Mouse (Mus musculus) liver, embryonic 14.5 days (tissue): ENCODE results near the gene Zfp827. TPM values are rescaled to one million over a fixed set of nuclear protein-coding genes. Genes with fewer than 3 reads are reported as not detected.

ENCODE experiments used
- ATAC-seq: fragments of 200-750 bp; cut with Nextera tagmentation; 2 replicates; pipeline ENCODE4 v1.8.0; 2017; ENCODE audit warnings: moderate number of reproducible peaks, mild to moderate bottlenecking, moderate library complexity; ENCODE audit not compliant: insufficient read depth
- DNase-seq, 3 experiments: peaks; one replicate each; pipeline ENCODE4 v3.0.0-alpha.2; 2012 to 2013; ENCODE audit warnings: low read depth in 3 of 3, low spot score in 3 of 3
- H3K27ac ChIP-seq: fragments of 300-500 bp; sonication (generic); 2 replicates; pipeline ENCODE4 v1.5.1; 2014; ENCODE audit warnings: moderate library complexity, mild to moderate bottlenecking, control low read depth, inconsistent platforms
- H3K27me3 ChIP-seq: fragments of 300-500 bp; sonication (generic); 2 replicates; pipeline ENCODE4 v1.6.1; 2014; ENCODE audit warnings: mild to moderate bottlenecking, low read length, moderate library complexity; ENCODE audit not compliant: control insufficient read depth, insufficient read depth
- H3K36me3 ChIP-seq: fragments of 300-500 bp; sonication (generic); replicated peaks from 2 replicates; pipeline ENCODE4 v1.6.1; 2014; ENCODE audit warnings: low read depth; ENCODE audit not compliant: control insufficient read depth, insufficient read depth
- H3K4me1 ChIP-seq, 2 experiments: fragments of 200-500 bp in 1 of 2; fragments of 300-500 bp in 1 of 2; sonication (generic) in 1 of 2; replicated peaks; 2 replicates each; pipeline ENCODE4 v1.6.1; 2012 to 2014; ENCODE audit warnings: antibody characterized with exemption in 1 of 2, inconsistent platforms in 1 of 2, low read length in 1 of 2; ENCODE audit not compliant: control insufficient read depth in 2 of 2, insufficient read depth in 2 of 2
- H3K4me2 ChIP-seq: fragments of 300-500 bp; sonication (generic); 2 replicates; pipeline ENCODE4 v1.6.1; 2014; ENCODE audit warnings: low read depth, mild to moderate bottlenecking, control low read depth, moderate library complexity
- H3K4me3 ChIP-seq, 2 experiments: fragments of 200-500 bp in 1 of 2; fragments of 300-500 bp in 1 of 2; sonication (generic) in 1 of 2; 2 replicates each; pipeline ENCODE4 v1.5.1; 2012 to 2014; ENCODE audit warnings: low read depth in 2 of 2, low read length in 2 of 2, mild to moderate bottlenecking in 2 of 2, control low read depth in 1 of 2, inconsistent platforms in 1 of 2, moderate library complexity in 1 of 2; ENCODE audit not compliant: insufficient read depth in 1 of 2
- H3K9ac ChIP-seq: fragments of 300-500 bp; sonication (generic); replicated peaks from 2 replicates; pipeline ENCODE4 v1.6.1; 2014; ENCODE audit warnings: mild to moderate bottlenecking, control low read depth, moderate library complexity
- H3K9me3 ChIP-seq: fragments of 300-500 bp; sonication (generic); 2 replicates; pipeline ENCODE4 v1.6.1; 2016; ENCODE audit warnings: low read length, mixed read lengths; ENCODE audit not compliant: control insufficient read depth
- CTCF ChIP-seq: IDR thresholded peaks from 2 replicates; pipeline ENCODE4 v1.5.1; 2016; ENCODE audit warnings: antibody characterized with exemption, low read depth, control low read depth
- EP300 ChIP-seq: IDR thresholded peaks from 2 replicates; pipeline ENCODE4 v1.6.1; 2016; ENCODE audit warnings: antibody characterized with exemption, low read depth
- WGBS: fragments of 180-500 bp; shearing (Covaris S2); extraction: QIAGEN DNeasy Blood & Tissue Kit; methylation state at CpG from one replicate; pipeline ENCODE4 v1.1.7; 2014; ENCODE audit not compliant: insufficient replicate concordance; 5-methylcytosine and 5-hydroxymethylcytosine counted together
- polyA plus RNA-seq, 2 experiments: library from polyadenylated mRNA; depleted of rRNA in 1 of 2; stranded (reverse) in 1 of 2; unstranded in 1 of 2; fragments of >200 nt; fragmentation: Nextera tagmentation in 1 of 2; extraction: Ambion mirVana in 1 of 2; gene quantifications; 2 replicates each; pipeline versions ENCODE4 v1.2.1 to v1.2.3; 2012 to 2014

Gene Zfp827
- polyA plus RNA-seq, 2 experiments, result 0.63 to 1.1 TPM

GRCm38 (mm10) chr8:79023922-79024321, 4.3 kb upstream of the Zfp827 start:
- H3K27ac ChIP-seq, result no peak overlapping the region
- no peak overlapping the region for H3K4me3 ChIP-seq
- 77% methylated on average over 1 of the region's 1 CpGs for WGBS
- DNase-seq, result no peak
- TF ChIP-seq EP300 (no peak), CTCF (no peak)
- no peaks in the 10 kb centered on the region for H3K9me3 ChIP-seq
- H3K4me2 ChIP-seq, result no peak overlapping the region
- no peak for ATAC-seq
- H3K36me3 ChIP-seq, result no peaks in the 10 kb centered on the region
- no peaks in the 10 kb centered on the region for H3K4me1 ChIP-seq
- no peak overlapping the region for H3K9ac ChIP-seq
- peaks cover 17% of the 10 kb centered on the region for H3K27me3 ChIP-seq

- H3K9ac ChIP-seq, result no peak overlapping the region
- no peak overlapping the region for H3K4me3 ChIP-seq
- TF ChIP-seq CTCF (no peak), EP300 (no peak)
- H3K4me1 ChIP-seq, result no peaks in the 10 kb centered on the region; a peak in 1 of 4 replicates
- H3K9me3 ChIP-seq, result no peaks in the 10 kb centered on the region
- DNase-seq (no peak), ATAC-seq (no peak)
- peaks cover 46% of the 10 kb centered on the region for H3K27me3 ChIP-seq
- 34% methylated on average over 3 of the region's 3 CpGs for WGBS
- H3K36me3 ChIP-seq, result no peaks in the 10 kb centered on the region
- no peak overlapping the region for H3K27ac ChIP-seq
- H3K4me2 ChIP-seq, result no peak overlapping the region
These were observed 918 bp upstream of the Zfp827 start for GRCm38 (mm10) chr8:79027319-79027718.

GRCm38 (mm10) chr8:79028541-79029395, 531 bp downstream of the Zfp827 start:
- Histone ChIP-seq H3K9ac (peak overlapping the region; percentile 52), H3K4me1 (no peaks in the 10 kb centered on the region; a peak in 1 of 4 replicates), H3K27me3 (peaks cover 46% of the 10 kb centered on the region), H3K9me3 (no peaks in the 10 kb centered on the region), H3K4me2 (peak overlapping the region; percentile 72), H3K27ac (no peak overlapping the region), H3K36me3 (no peaks in the 10 kb centered on the region), H3K4me3 (peak overlapping the region; percentile 65 to 80)
- TF ChIP-seq CTCF (no peak), EP300 (no peak)
- DNase-seq (peak in 1 of 3 experiments; percentile 2), ATAC-seq (peak; percentile 25)
- 1% methylated on average over 54 of the region's 56 CpGs for WGBS

GRCm38 (mm10) chr8:79029396-79030325, 1.4 kb downstream of the Zfp827 start:
- peak overlapping the region; percentile 52 for H3K9ac ChIP-seq
- H3K27ac ChIP-seq, result peak overlapping the region; percentile 11; the same call in 1 of the 2 replicates
- H3K4me1 ChIP-seq, result no peaks in the 10 kb centered on the region; a peak in 1 of 4 replicates
- peaks cover 46% of the 10 kb centered on the region for H3K27me3 ChIP-seq
- no peaks in the 10 kb centered on the region for H3K9me3 ChIP-seq
- H3K4me3 ChIP-seq, result peak overlapping the region; percentile 65 to 80
- H3K36me3 ChIP-seq, result no peaks in the 10 kb centered on the region
- under 1% methylated on average over 78 of the region's 99 CpGs for WGBS
- no peak for TF ChIP-seq CTCF
- TF ChIP-seq EP300, result no peak
- DNase-seq, result peak in 1 of 3 experiments; percentile 1
- peak overlapping the region; percentile 72 for H3K4me2 ChIP-seq
- peak; percentile 60 for ATAC-seq
